Mouse (Mus musculus) MEL (cell line): Measurements from ENCODE around the gene Tmem201. TPM values are rescaled to one million over a fixed set of nuclear protein-coding genes. Genes with fewer than 3 reads are reported as not detected.

ENCODE experiments used
- DNase-seq: peaks from one replicate; pipeline ENCODE4 v3.0.0; 2011; ENCODE audit warnings: low read depth, low spot score
- H3K27ac ChIP-seq: 2 replicates; pipeline ENCODE4 v1.5.1; 2012; ENCODE audit warnings: low read depth, mild to moderate bottlenecking, control low read depth, low read length, moderate library complexity; ENCODE audit not compliant: control insufficient read depth
- H3K27me3 ChIP-seq, 2 experiments: fragments of 150-350 bp in 1 of 2; sonication (generic) in 1 of 2; 2 replicates each; pipeline ENCODE4 v1.6.1; 2012; ENCODE audit warnings: low read length in 2 of 2, mild to moderate bottlenecking in 2 of 2, improper control_type of control experiment in 1 of 2, moderate library complexity in 1 of 2; ENCODE audit not compliant: insufficient read depth in 2 of 2, control insufficient read depth in 1 of 2
- H3K36me3 ChIP-seq, 2 experiments: 2 replicates each; pipeline ENCODE4 v1.6.1; 2012 to 2014; ENCODE audit warnings: low read length in 2 of 2, improper control_type of control experiment in 1 of 2, inconsistent platforms in 1 of 2, mild to moderate bottlenecking in 1 of 2; ENCODE audit not compliant: insufficient read depth in 2 of 2, control insufficient read depth in 1 of 2
- H3K4me1 ChIP-seq, 2 experiments: fragments of 150-350 bp in 1 of 2; sonication (generic) in 1 of 2; 2 replicates each; pipeline ENCODE4 v1.6.1; 2012; ENCODE audit warnings: low read length in 2 of 2, improper control_type of control experiment in 1 of 2, mild to moderate bottlenecking in 1 of 2; ENCODE audit not compliant: insufficient read depth in 2 of 2, control insufficient read depth in 1 of 2
- H3K4me3 ChIP-seq, 2 experiments: fragments of 150-350 bp in 1 of 2; sonication (generic) in 1 of 2; 2 replicates each; pipeline ENCODE4 v1.5.1; 2012; ENCODE audit warnings: low read depth in 2 of 2, low read length in 2 of 2, mild to moderate bottlenecking in 2 of 2, moderate library complexity in 2 of 2, control low read depth in 1 of 2, improper control_type of control experiment in 1 of 2; ENCODE audit not compliant: control insufficient read depth in 1 of 2, insufficient read depth in 1 of 2
- H3K79me2 ChIP-seq: 2 replicates; pipeline ENCODE4 v1.6.1; 2012; ENCODE audit warnings: mild to moderate bottlenecking, low read length, moderate library complexity; ENCODE audit not compliant: control insufficient read depth, poor library complexity, insufficient read depth
- H3K9ac ChIP-seq: 2 replicates; pipeline ENCODE4 v1.6.1; 2012; ENCODE audit warnings: low read depth, mild to moderate bottlenecking, control low read depth, low read length, moderate library complexity; ENCODE audit not compliant: control insufficient read depth, poor library complexity, severe bottlenecking
- H3K9me3 ChIP-seq: fragments of 150-350 bp; sonication (generic); replicated peaks from 2 replicates; pipeline ENCODE4 v1.6.1; 2012; ENCODE audit warnings: mild to moderate bottlenecking, low read length, improper control_type of control experiment, moderate library complexity; ENCODE audit not compliant: insufficient read depth
- BHLHE40 ChIP-seq: IDR thresholded peaks from 2 replicates; pipeline ENCODE4 v1.6.1; 2012; ENCODE audit warnings: low read depth, mild to moderate bottlenecking, inconsistent platforms, low read length, improper control_type of control experiment, borderline replicate concordance
- CHD1 ChIP-seq: IDR thresholded peaks from 2 replicates; pipeline ENCODE4 v1.6.1; 2012; ENCODE audit warnings: low read depth, mild to moderate bottlenecking, inconsistent platforms, low read length, improper control_type of control experiment
- CHD2 ChIP-seq: IDR thresholded peaks from 2 replicates; pipeline ENCODE4 v1.6.1; 2011; ENCODE audit warnings: low read length, improper control_type of control experiment
- CTCF ChIP-seq, 3 experiments: IDR thresholded peaks in 2 of 3; conservative IDR thresholded peaks in 1 of 3; 2 replicates each; pipeline ENCODE4 v1.5.1; 2011 to 2012; ENCODE audit warnings: low read length in 3 of 3, low read depth in 2 of 3, mild to moderate bottlenecking in 2 of 3, improper control_type of control experiment in 1 of 3, inconsistent platforms in 1 of 3, mixed read lengths in 1 of 3, moderate library complexity in 1 of 3; ENCODE audit not compliant: control insufficient read depth in 1 of 3, insufficient read depth in 1 of 3, poor library complexity in 1 of 3, severe bottlenecking in 1 of 3
- ELF1 ChIP-seq: IDR thresholded peaks from 2 replicates; pipeline ENCODE4 v1.6.1; 2014; ENCODE audit warnings: low read depth, mild to moderate bottlenecking, inconsistent platforms, low read length, improper control_type of control experiment, moderate library complexity
- EP300 ChIP-seq, 2 experiments: IDR thresholded peaks; 2 replicates each; pipeline ENCODE4 v1.6.1; 2011; ENCODE audit warnings: improper control_type of control experiment in 2 of 2, low read length in 2 of 2, low read depth in 1 of 2, mild to moderate bottlenecking in 1 of 2
- GABPA ChIP-seq: IDR thresholded peaks from 2 replicates; pipeline ENCODE4 v1.6.1; 2012; ENCODE audit warnings: low read depth, mild to moderate bottlenecking, inconsistent platforms, low read length, improper control_type of control experiment, moderate library complexity
- GATA1 ChIP-seq: IDR thresholded peaks from 2 replicates; pipeline ENCODE4 v1.6.1; 2011; ENCODE audit warnings: low read depth, low read length, improper control_type of control experiment
- HCFC1 ChIP-seq: IDR thresholded peaks from 2 replicates; pipeline ENCODE4 v1.6.1; 2012; ENCODE audit warnings: low read depth, mild to moderate bottlenecking, inconsistent platforms, low read length, improper control_type of control experiment, moderate library complexity
- JUND ChIP-seq: IDR thresholded peaks from 2 replicates; pipeline ENCODE4 v1.6.1; 2011; ENCODE audit warnings: low read depth, mild to moderate bottlenecking, improper control_type of control experiment, low read length
- KAT2A ChIP-seq: conservative IDR thresholded peaks from 2 replicates; pipeline ENCODE4 v1.6.1; 2012; ENCODE audit warnings: low read depth, low read length, improper control_type of control experiment, inconsistent platforms
- MAX ChIP-seq: IDR thresholded peaks from 2 replicates; pipeline ENCODE4 v1.6.1; 2011; ENCODE audit warnings: low read length, improper control_type of control experiment
- MAZ ChIP-seq: IDR thresholded peaks from 2 replicates; pipeline ENCODE4 v1.6.1; 2012; ENCODE audit warnings: low read depth, mild to moderate bottlenecking, inconsistent platforms, low read length, improper control_type of control experiment
- MXI1 ChIP-seq: IDR thresholded peaks from 2 replicates; pipeline ENCODE4 v1.6.1; 2011; ENCODE audit warnings: mild to moderate bottlenecking, low read depth, low read length, improper control_type of control experiment
- MYB ChIP-seq: IDR thresholded peaks from 2 replicates; pipeline ENCODE4 v1.6.1; 2011; ENCODE audit warnings: mild to moderate bottlenecking, low read depth, low read length, improper control_type of control experiment
- NELFE ChIP-seq: IDR thresholded peaks from 2 replicates; pipeline ENCODE4 v1.6.1; 2011; ENCODE audit warnings: low read depth, low read length, improper control_type of control experiment
- POLR2A ChIP-seq, 2 experiments: IDR thresholded peaks; 2 replicates each; pipeline ENCODE4 v1.6.1; 2011 to 2012; ENCODE audit warnings: low read length in 2 of 2, mild to moderate bottlenecking in 2 of 2, control low read depth in 1 of 2, improper control_type of control experiment in 1 of 2, low read depth in 1 of 2, moderate library complexity in 1 of 2; ENCODE audit not compliant: control insufficient read depth in 1 of 2, insufficient read depth in 1 of 2, poor library complexity in 1 of 2
- POLR2AphosphoS2 ChIP-seq: IDR thresholded peaks from 2 replicates; pipeline ENCODE4 v1.6.1; 2011; ENCODE audit warnings: low read length, improper control_type of control experiment
- POLR2AphosphoS5 ChIP-seq: IDR thresholded peaks from 2 replicates; pipeline ENCODE4 v1.6.1; 2012; ENCODE audit warnings: low read depth, borderline replicate concordance, mild to moderate bottlenecking, inconsistent platforms, low read length, moderate library complexity, mixed read lengths
- RAD21 ChIP-seq: IDR thresholded peaks from 2 replicates; pipeline ENCODE4 v1.6.1; 2011; ENCODE audit warnings: mild to moderate bottlenecking, low read depth, low read length, improper control_type of control experiment
- RCOR1 ChIP-seq: IDR thresholded peaks from 2 replicates; pipeline ENCODE4 v1.6.1; 2012; ENCODE audit warnings: low read depth, mild to moderate bottlenecking, inconsistent platforms, low read length, improper control_type of control experiment
- SIN3A ChIP-seq: IDR thresholded peaks from 2 replicates; pipeline ENCODE4 v1.6.1; 2012; ENCODE audit warnings: low read length, improper control_type of control experiment, inconsistent platforms
- SMC3 ChIP-seq: IDR thresholded peaks from 2 replicates; pipeline ENCODE4 v1.6.1; 2011; ENCODE audit warnings: low read depth, low read length, improper control_type of control experiment
- TAL1 ChIP-seq: IDR thresholded peaks from 2 replicates; pipeline ENCODE4 v1.6.1; 2012; ENCODE audit warnings: mild to moderate bottlenecking, inconsistent platforms, low read length, moderate library complexity, mixed read lengths
- TBP ChIP-seq: IDR thresholded peaks from 2 replicates; pipeline ENCODE4 v1.8.0; 2011; ENCODE audit warnings: low read depth, low read length, improper control_type of control experiment
- TCF12 ChIP-seq: IDR thresholded peaks from 2 replicates; pipeline ENCODE4 v1.6.1; 2014; ENCODE audit warnings: low read depth, mild to moderate bottlenecking, inconsistent platforms, low read length, improper control_type of control experiment, moderate library complexity
- UBTF ChIP-seq: IDR thresholded peaks from 2 replicates; pipeline ENCODE4 v1.6.1; 2012; ENCODE audit warnings: low read depth, mild to moderate bottlenecking, inconsistent platforms, low read length, improper control_type of control experiment, moderate library complexity, borderline replicate concordance; ENCODE audit not compliant: insufficient read depth
- USF1 ChIP-seq: IDR thresholded peaks from 2 replicates; pipeline ENCODE4 v1.6.1; 2014; ENCODE audit warnings: low read depth, mild to moderate bottlenecking, inconsistent platforms, low read length, improper control_type of control experiment, moderate library complexity
- USF2 ChIP-seq, 2 experiments: IDR thresholded peaks; 2 replicates each; pipeline ENCODE4 v1.6.1; 2011 to 2012; ENCODE audit warnings: improper control_type of control experiment in 2 of 2, low read length in 2 of 2, borderline replicate concordance in 1 of 2, inconsistent platforms in 1 of 2, low read depth in 1 of 2, mild to moderate bottlenecking in 1 of 2; ENCODE audit not compliant: insufficient read depth in 1 of 2
- ZC3H11A ChIP-seq: IDR thresholded peaks from 2 replicates; pipeline ENCODE4 v1.6.1; 2012; ENCODE audit warnings: low read depth, mild to moderate bottlenecking, inconsistent platforms, low read length, improper control_type of control experiment
- ZNF384 ChIP-seq: IDR thresholded peaks from 2 replicates; pipeline ENCODE4 v1.6.1; 2012; ENCODE audit warnings: low read depth, mild to moderate bottlenecking, inconsistent platforms, low read length, improper control_type of control experiment
- polyA plus RNA-seq, 2 experiments: library from polyadenylated mRNA; stranded (reverse) in 1 of 2; unstranded in 1 of 2; fragments of >175 nt in 1 of 2; fragments of >200 nt in 1 of 2; gene quantifications; 2 replicates each; pipeline versions ENCODE4 v1.2.1 to v1.2.4; 2012; ENCODE audit warnings: low replicate concordance in 2 of 2, low read depth in 1 of 2; ENCODE audit not compliant: insufficient read length in 2 of 2, insufficient read depth in 1 of 2, missing spikeins in 1 of 2
- total RNA-seq: library from RNA; depleted of rRNA; stranded (reverse); fragments of 300-350 nt; gene quantifications from 2 replicates; pipeline ENCODE4 v1.2.3, GENCODE M21; 2012

The Tmem201 gene
- total and polyA plus RNA-seq, 3 experiments = 31.5 to 60.6 TPM; not detected in 1

GRCm38 (mm10) chr4:149752124-149752799 is 14.4 kb upstream of the Tmem201 start:
- TF ChIP-seq ELF1 (no peak), MYB (no peak), BHLHE40 (no peak), HCFC1 (no peak), UBTF (no peak), MAZ (no peak), RCOR1 (no peak), RAD21 (peak; percentile 23), TBP (no peak), CHD2 (no peak), CTCF (IDR thresholded peaks at IDR 0.05 in 2 of 3, conservative IDR thresholded peaks at IDR 0.05 in 1 of 3; ENCODE audit: control insufficient read depth in 1 of 3, insufficient read depth in 1 of 3, low read depth in 2 of 3, low read length in 3 of 3, poor library complexity in 1 of 3, severe bottlenecking in 1 of 3) (peak; percentile 50 to 75 (median 61); a peak in 5 of 6 replicates), GATA1 (no peak), KAT2A (no peak), SMC3 (peak; percentile 35), TAL1 (no peak), TCF12 (no peak), JUND (no peak)
- TF ChIP-seq, all 39 proteins: peak for 3
- H3K27ac ChIP-seq = no peak overlapping the region
- peak; percentile 35 for DNase-seq

GRCm38 (mm10) chr4:149750671-149751070 is 12.8 kb upstream of the Tmem201 start:
- H3K4me1 ChIP-seq = no peaks in the 10 kb centered on the region
- TF ChIP-seq ZNF384 (no peak), ELF1 (no peak), UBTF (no peak), CHD1 (no peak), GABPA (no peak), USF2 (IDR thresholded peaks at IDR 0.05; ENCODE audit: borderline replicate concordance in 1 of 2, insufficient read depth in 1 of 2, low read depth in 1 of 2, low read length in 2 of 2) (no peak), RAD21 (no peak), SIN3A (no peak), KAT2A (no peak), ZC3H11A (no peak), MXI1 (no peak), MAX (no peak), NELFE (no peak), TBP (no peak), USF1 (no peak), POLR2AphosphoS5 (no peak), POLR2AphosphoS2 (no peak), POLR2A (IDR thresholded peaks at IDR 0.05; ENCODE audit: control insufficient read depth in 1 of 2, insufficient read depth in 1 of 2, low read depth in 1 of 2, low read length in 2 of 2, poor library complexity in 1 of 2) (no peak), MYB (no peak), EP300 (IDR thresholded peaks at IDR 0.05; ENCODE audit: low read depth in 1 of 2, low read length in 2 of 2) (no peak)
- H3K9me3 ChIP-seq = no peaks in the 10 kb centered on the region
- DNase-seq = no peak
- H3K27me3 ChIP-seq = no peaks in the 10 kb centered on the region
- no peaks in the 10 kb centered on the region for H3K79me2 ChIP-seq
- peaks cover 0 to 38% of the 10 kb centered on the region in 2 experiments; a peak in 2 of 4 replicates for H3K36me3 ChIP-seq
- no peak overlapping the region for H3K4me3 ChIP-seq
- no peak overlapping the region for H3K27ac ChIP-seq
- H3K9ac ChIP-seq = no peak overlapping the region

More at GRCm38 (mm10) chr4:149752124-149752799, 14.4 kb upstream of the Tmem201 start:
- H3K4me1 ChIP-seq = no peaks in the 10 kb centered on the region
- no peak overlapping the region for H3K9ac ChIP-seq
- H3K79me2 ChIP-seq = no peaks in the 10 kb centered on the region
- peaks cover 0 to 37% of the 10 kb centered on the region in 2 experiments; a peak in 2 of 4 replicates for H3K36me3 ChIP-seq
- no peak overlapping the region for H3K4me3 ChIP-seq
- H3K27me3 ChIP-seq = no peaks in the 10 kb centered on the region
- H3K9me3 ChIP-seq = no peaks in the 10 kb centered on the region
